Mouse (Mus musculus): Measurements from ENCODE around the gene Sec14l1. TPM values are rescaled to one million over a fixed set of nuclear protein-coding genes. Genes with fewer than 3 reads are reported as not detected.

Gene Sec14l1
- polyA plus RNA-seq, 1 experiment from 2014 or later, result 67.0 TPM

GRCm38 (mm10) chr11:117091406-117091805 lies 23.6 kb upstream of the Sec14l1 start:
- no peak for ATAC-seq
- Histone ChIP-seq H3K4me3 (replicated peaks) (no peak overlapping the region), H3K36me3 (no peaks in the 10 kb centered on the region), H3K27me3 (no peaks in the 10 kb centered on the region), H3K4me1 (replicated peaks) (peaks cover 20% of the 10 kb centered on the region), H3K9me3 (no peaks in the 10 kb centered on the region), H3K9ac (replicated peaks) (no peak overlapping the region), H3K4me2 (replicated peaks) (peak overlapping the region; percentile 25), H3K27ac (no peak overlapping the region)
- WGBS, result 61% methylated on average over 4 of the region's 4 CpGs

- H3K4me1 ChIP-seq (replicated peaks), result peaks cover 20% of the 10 kb centered on the region
- H3K36me3 ChIP-seq, result no peaks in the 10 kb centered on the region
- peak overlapping the region; percentile 25 for H3K4me2 ChIP-seq (replicated peaks)
- WGBS, result 9% methylated on average over 22 of the region's 22 CpGs
- no peak for ATAC-seq
- H3K27me3 ChIP-seq, result no peaks in the 10 kb centered on the region
- H3K4me3 ChIP-seq (replicated peaks), result no peak overlapping the region
- H3K9ac ChIP-seq (replicated peaks), result 0 out of 2 replicates have a peak overlapping the region, but pooled peaks have one; percentile 20
- no peak overlapping the region for H3K27ac ChIP-seq
- no peaks in the 10 kb centered on the region for H3K9me3 ChIP-seq
Observed at GRCm38 (mm10) chr11:117091845-117092244, 23.1 kb upstream of the Sec14l1 start.

- Histone ChIP-seq H3K27ac (no peak overlapping the region), H3K4me1 (replicated peaks) (peaks cover 20% of the 10 kb centered on the region), H3K9ac (replicated peaks) (no peak overlapping the region), H3K27me3 (no peaks in the 10 kb centered on the region), H3K36me3 (no peaks in the 10 kb centered on the region), H3K9me3 (no peaks in the 10 kb centered on the region), H3K4me2 (replicated peaks) (no peak overlapping the region), H3K4me3 (replicated peaks) (no peak overlapping the region)
- no peak for ATAC-seq
- 17% methylated on average over 8 of the region's 8 CpGs for WGBS
Observed at GRCm38 (mm10) chr11:117092711-117093110, 22.3 kb upstream of the Sec14l1 start.

- no peaks in the 10 kb centered on the region for H3K36me3 ChIP-seq
- H3K4me2 ChIP-seq (replicated peaks), result no peak overlapping the region
- no peak overlapping the region for H3K9ac ChIP-seq (replicated peaks)
- no peaks in the 10 kb centered on the region for H3K27me3 ChIP-seq
- no peak overlapping the region for H3K27ac ChIP-seq
- no peak for ATAC-seq
- H3K9me3 ChIP-seq, result no peaks in the 10 kb centered on the region
- 86% methylated on average over 5 of the region's 5 CpGs for WGBS
- H3K4me1 ChIP-seq (replicated peaks), result peaks cover 20% of the 10 kb centered on the region
- no peak overlapping the region for H3K4me3 ChIP-seq (replicated peaks)
Observed at GRCm38 (mm10) chr11:117093900-117094552, 20.9 kb upstream of the Sec14l1 start.

GRCm38 (mm10) chr11:117094646-117095045 lies 20.3 kb upstream of the Sec14l1 start:
- no peak overlapping the region for H3K9ac ChIP-seq (replicated peaks)
- H3K27me3 ChIP-seq, result no peaks in the 10 kb centered on the region
- 85% methylated on average over 9 of the region's 9 CpGs for WGBS
- H3K27ac ChIP-seq, result no peak overlapping the region
- no peak overlapping the region for H3K4me2 ChIP-seq (replicated peaks)
- no peak for ATAC-seq
- peaks cover 20% of the 10 kb centered on the region for H3K4me1 ChIP-seq (replicated peaks)
- no peak overlapping the region for H3K4me3 ChIP-seq (replicated peaks)
- no peaks in the 10 kb centered on the region for H3K36me3 ChIP-seq
- no peaks in the 10 kb centered on the region for H3K9me3 ChIP-seq

GRCm38 (mm10) chr11:117097021-117097420 lies 17.9 kb upstream of the Sec14l1 start:
- Histone ChIP-seq H3K4me2 (replicated peaks) (no peak overlapping the region), H3K27ac (no peak overlapping the region), H3K9ac (replicated peaks) (no peak overlapping the region), H3K27me3 (no peaks in the 10 kb centered on the region), H3K36me3 (no peaks in the 10 kb centered on the region), H3K4me3 (replicated peaks) (no peak overlapping the region), H3K9me3 (no peaks in the 10 kb centered on the region), H3K4me1 (replicated peaks) (peaks cover 25% of the 10 kb centered on the region)
- WGBS, result 63% methylated on average over 9 of the region's 9 CpGs
- ATAC-seq, result no peak

GRCm38 (mm10) chr11:117098155-117098554 lies 16.8 kb upstream of the Sec14l1 start:
- ATAC-seq, result no peak
- 68% methylated on average over 5 of the region's 5 CpGs for WGBS
- no peak overlapping the region for H3K4me3 ChIP-seq (replicated peaks)

GRCm38 (mm10) chr11:117098784-117099183 lies 16.2 kb upstream of the Sec14l1 start:
- Histone ChIP-seq H3K9me3 (no peaks in the 10 kb centered on the region), H3K4me1 (replicated peaks) (peaks cover 17% of the 10 kb centered on the region), H3K4me2 (replicated peaks) (no peak overlapping the region), H3K4me3 (replicated peaks) (no peak overlapping the region), H3K27ac (no peak overlapping the region), H3K36me3 (no peaks in the 10 kb centered on the region), H3K27me3 (no peaks in the 10 kb centered on the region), H3K9ac (replicated peaks) (no peak overlapping the region)
- 86% methylated on average over 3 of the region's 3 CpGs for WGBS
- ATAC-seq, result no peak

More at GRCm38 (mm10) chr11:117098155-117098554, 16.8 kb upstream of the Sec14l1 start:
- Histone ChIP-seq H3K36me3 (no peaks in the 10 kb centered on the region), H3K9ac (replicated peaks) (no peak overlapping the region), H3K27ac (no peak overlapping the region), H3K27me3 (no peaks in the 10 kb centered on the region), H3K4me1 (replicated peaks) (peaks cover 17% of the 10 kb centered on the region), H3K9me3 (no peaks in the 10 kb centered on the region), H3K4me2 (replicated peaks) (no peak overlapping the region)

GRCm38 (mm10) chr11:117099372-117099771 lies 15.6 kb upstream of the Sec14l1 start:
- Histone ChIP-seq H3K9me3 (no peaks in the 10 kb centered on the region), H3K9ac (replicated peaks) (no peak overlapping the region), H3K4me1 (replicated peaks) (peaks cover 17% of the 10 kb centered on the region), H3K4me3 (replicated peaks) (no peak overlapping the region), H3K36me3 (no peaks in the 10 kb centered on the region), H3K4me2 (replicated peaks) (no peak overlapping the region), H3K27me3 (no peaks in the 10 kb centered on the region), H3K27ac (no peak overlapping the region)
- ATAC-seq, result no peak
- WGBS, result 57% methylated on average over 2 of the region's 2 CpGs

- Histone ChIP-seq H3K9ac (replicated peaks) (no peak overlapping the region), H3K27ac (peak overlapping the region; percentile 53; the same call in 1 of the 2 replicates), H3K27me3 (no peaks in the 10 kb centered on the region), H3K4me3 (replicated peaks) (no peak overlapping the region), H3K4me1 (replicated peaks) (peaks cover 12% of the 10 kb centered on the region), H3K9me3 (no peaks in the 10 kb centered on the region), H3K4me2 (replicated peaks) (no peak overlapping the region), H3K36me3 (no peaks in the 10 kb centered on the region)
- WGBS, result 58% methylated on average over 8 of the region's 8 CpGs
- ATAC-seq, result peak; percentile 34; the same call in 1 of the 2 replicates
Observed at GRCm38 (mm10) chr11:117101351-117101921, 13.5 kb upstream of the Sec14l1 start.

- H3K36me3 ChIP-seq, result no peaks in the 10 kb centered on the region
- peaks cover 19% of the 10 kb centered on the region for H3K4me1 ChIP-seq (replicated peaks)
- no peak for ATAC-seq
- 82% methylated on average over 14 of the region's 14 CpGs for WGBS
- no peak overlapping the region for H3K9ac ChIP-seq (replicated peaks)
- no peak overlapping the region for H3K4me3 ChIP-seq (replicated peaks)
- H3K4me2 ChIP-seq (replicated peaks), result no peak overlapping the region
- no peaks in the 10 kb centered on the region for H3K9me3 ChIP-seq
- H3K27ac ChIP-seq, result peak overlapping the region; percentile 53; the same call in 1 of the 2 replicates
- no peaks in the 10 kb centered on the region for H3K27me3 ChIP-seq
Observed at GRCm38 (mm10) chr11:117101925-117102717, 12.8 kb upstream of the Sec14l1 start.

- Histone ChIP-seq H3K27me3 (no peaks in the 10 kb centered on the region), H3K27ac (no peak overlapping the region), H3K9me3 (no peaks in the 10 kb centered on the region), H3K9ac (replicated peaks) (no peak overlapping the region), H3K4me1 (replicated peaks) (peaks cover 24% of the 10 kb centered on the region), H3K4me2 (replicated peaks) (no peak overlapping the region), H3K36me3 (no peaks in the 10 kb centered on the region), H3K4me3 (replicated peaks) (no peak overlapping the region)
- ATAC-seq, result no peak
- whole genome bisulfite sequencing, result 92% methylated on average over 10 of the region's 10 CpGs
Observed at GRCm38 (mm10) chr11:117103523-117103922, 11.4 kb upstream of the Sec14l1 start.
